Mouse (Mus musculus): ENCODE results near the gene Agbl3.

DNA sequence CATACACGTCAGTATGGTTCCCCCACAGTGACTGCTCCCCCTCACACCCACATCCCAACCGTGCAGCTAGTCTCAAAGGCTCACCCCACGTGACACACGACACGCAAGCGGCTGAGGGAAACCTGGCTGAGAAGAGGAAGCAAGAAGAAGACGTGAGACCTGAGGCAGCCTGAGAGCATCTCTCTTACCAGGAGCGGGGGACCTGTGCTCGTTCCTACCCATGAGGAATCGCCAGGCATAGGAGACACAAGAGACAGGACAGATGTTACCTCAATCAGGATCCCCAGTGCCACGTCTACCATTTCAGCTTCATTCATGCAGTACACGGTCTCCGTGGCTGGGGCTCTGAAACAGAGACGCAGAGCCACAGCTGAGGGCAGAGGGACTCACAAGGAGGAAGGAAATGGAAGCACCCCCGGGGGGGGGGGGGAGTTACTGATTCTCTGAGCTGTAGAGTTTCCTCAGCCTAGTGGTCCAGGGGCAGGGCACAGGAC, 95.1 kb downstream of the Agbl3 start:
- TF ChIP-seq POLR2A (IDR thresholded peaks at IDR 0.05; ENCODE audit: control insufficient read depth, extremely low read depth, insufficient read depth, low read length, poor library complexity), result peak; percentile 39; the same call in 1 of the 2 replicates
- TF ChIP-seq CTCF (IDR thresholded peaks at IDR 0.05; ENCODE audit: borderline replicate concordance, control insufficient read depth, extremely low read depth, insufficient read depth, low read length, poor library complexity), result 0 out of 2 replicates have a peak, but pooled peaks have one; percentile 18

Data from thymus, adult 2 months (tissue).